Mouse (Mus musculus) heart, postnatal 0 days (tissue): ENCODE results near the gene 4933424G06Rik. TPM values are rescaled to one million over a fixed set of nuclear protein-coding genes. Genes with fewer than 3 reads are reported as not detected.

ENCODE experiments used
- ATAC-seq: fragments of 200-750 bp; cut with Nextera tagmentation; 2 replicates; pipeline ENCODE4 v1.8.0; 2017; ENCODE audit warnings: low read depth, moderate number of reproducible peaks, moderate library complexity; ENCODE audit not compliant: insufficient read depth
- DNase-seq: peaks from one replicate; pipeline ENCODE4 v3.0.0-alpha.2; 2016; ENCODE audit warnings: low spot score
- H3K27ac ChIP-seq: fragments of 300-500 bp; sonication (generic); 2 replicates; pipeline ENCODE4 v1.5.1; 2014; ENCODE audit warnings: low read depth, mild to moderate bottlenecking
- H3K27me3 ChIP-seq: fragments of 300-500 bp; sonication (generic); 2 replicates; pipeline ENCODE4 v1.6.1; 2014; ENCODE audit warnings: low read length, mixed read lengths; ENCODE audit not compliant: control insufficient read depth, insufficient read depth
- H3K36me3 ChIP-seq: fragments of 300-500 bp; sonication (generic); replicated peaks from 2 replicates; pipeline ENCODE4 v1.6.1; 2014; ENCODE audit warnings: low read length, mixed read lengths; ENCODE audit not compliant: control insufficient read depth, insufficient read depth
- H3K4me1 ChIP-seq: fragments of 300-500 bp; sonication (generic); 2 replicates; pipeline ENCODE4 v1.6.1; 2014; ENCODE audit warnings: antibody characterized with exemption; ENCODE audit not compliant: control insufficient read depth, insufficient read depth
- H3K4me2 ChIP-seq: fragments of 300-500 bp; sonication (generic); 2 replicates; pipeline ENCODE4 v1.6.1; 2014; ENCODE audit warnings: low read depth, mild to moderate bottlenecking, low read length, moderate library complexity
- H3K4me3 ChIP-seq: fragments of 300-500 bp; sonication (generic); 2 replicates; pipeline ENCODE4 v1.5.1; 2014; ENCODE audit warnings: low read depth, low read length
- H3K9ac ChIP-seq: fragments of 300-500 bp; sonication (generic); replicated peaks from 2 replicates; pipeline ENCODE4 v1.6.1; 2014; ENCODE audit warnings: low read depth, low read length, mixed read lengths
- H3K9me3 ChIP-seq: fragments of 300-500 bp; sonication (generic); replicated peaks from 2 replicates; pipeline ENCODE4 v1.6.1; 2016; ENCODE audit warnings: low read length; ENCODE audit not compliant: control insufficient read depth
- CTCF ChIP-seq: IDR thresholded peaks from 2 replicates; pipeline ENCODE4 v1.5.1; 2016; ENCODE audit warnings: antibody characterized with exemption, control low read depth, low read depth
- EP300 ChIP-seq: IDR thresholded peaks from 2 replicates; pipeline ENCODE4 v1.6.1; 2016; ENCODE audit warnings: antibody characterized with exemption, low read depth
- WGBS: fragments of 180-500 bp; shearing (Covaris S2); extraction: QIAGEN DNeasy Blood & Tissue Kit; methylation state at CpG from one replicate; pipeline ENCODE4 v1.1.7; 2014; 5-methylcytosine and 5-hydroxymethylcytosine counted together
- polyA plus RNA-seq: library from polyadenylated mRNA; unstranded; fragments of >200 nt; fragmentation: Nextera tagmentation; extraction: Ambion mirVana; gene quantifications from 2 replicates; pipeline ENCODE4 v1.2.1, GENCODE M21; 2015
- total RNA-seq: library from RNA; depleted of rRNA; stranded (reverse); fragments of >200 nt; gene quantifications from 2 replicates; pipeline ENCODE4 v1.2.3, GENCODE M21; 2014; ENCODE audit warnings: low replicate concordance

Gene 4933424G06Rik
- total and polyA plus RNA-seq, 2 experiments from 2014 or later = not detected

GRCm38 (mm10) chr1:36697030-36697429, 12.9 kb upstream of the 4933424G06Rik start:
- Histone ChIP-seq H3K27me3 (no peaks in the 10 kb centered on the region), H3K4me2 (no peak overlapping the region), H3K4me1 (peaks cover 8% of the 10 kb centered on the region; the same call in 1 of the 2 replicates), H3K9ac (no peak overlapping the region), H3K27ac (no peak overlapping the region), H3K36me3 (peaks cover 63% of the 10 kb centered on the region), H3K9me3 (no peaks in the 10 kb centered on the region), H3K4me3 (no peak overlapping the region)
- WGBS = 67% methylated on average over 5 of the region's 5 CpGs
- TF ChIP-seq EP300 = no peak
- no peak for TF ChIP-seq CTCF
- DNase-seq (no peak), ATAC-seq (no peak)

GRCm38 (mm10) chr1:36707166-36707565, 2.8 kb upstream of the 4933424G06Rik start:
- Histone ChIP-seq H3K36me3 (peaks cover 53% of the 10 kb centered on the region), H3K4me1 (peaks cover 12% of the 10 kb centered on the region), H3K4me2 (no peak overlapping the region), H3K9me3 (no peaks in the 10 kb centered on the region), H3K27ac (no peak overlapping the region), H3K4me3 (no peak overlapping the region), H3K27me3 (no peaks in the 10 kb centered on the region), H3K9ac (no peak overlapping the region)
- WGBS = 48% methylated on average over 2 of the region's 2 CpGs
- TF ChIP-seq EP300 (no peak), CTCF (no peak)
- DNase-seq (no peak), ATAC-seq (no peak)

- DNase-seq = no peak
- no peak for TF ChIP-seq EP300
- TF ChIP-seq CTCF = no peak
- 87% methylated on average over 3 of the region's 3 CpGs for WGBS
- Histone ChIP-seq H3K27me3 (no peaks in the 10 kb centered on the region), H3K9me3 (no peaks in the 10 kb centered on the region), H3K36me3 (peaks cover 46% of the 10 kb centered on the region), H3K4me1 (peaks cover 12% of the 10 kb centered on the region), H3K4me3 (no peak overlapping the region), H3K9ac (no peak overlapping the region), H3K27ac (no peak overlapping the region), H3K4me2 (no peak overlapping the region)
- ATAC-seq = no peak
Measured at GRCm38 (mm10) chr1:36707797-36708196, 2.2 kb upstream of the 4933424G06Rik start.

- Histone ChIP-seq H3K27ac (no peak overlapping the region), H3K4me1 (peaks cover 12% of the 10 kb centered on the region), H3K4me2 (peak overlapping the region; percentile 86), H3K4me3 (peak overlapping the region; percentile 94), H3K27me3 (no peaks in the 10 kb centered on the region), H3K9ac (peak overlapping the region; percentile 89), H3K36me3 (peaks cover 38% of the 10 kb centered on the region), H3K9me3 (no peaks in the 10 kb centered on the region)
- DNase-seq (no peak), ATAC-seq (no peak)
- 77% methylated on average over 1 of the region's 1 CpGs for WGBS
- TF ChIP-seq CTCF (no peak), EP300 (no peak)
Measured at GRCm38 (mm10) chr1:36708626-36709025, 1.3 kb upstream of the 4933424G06Rik start.

DNA sequence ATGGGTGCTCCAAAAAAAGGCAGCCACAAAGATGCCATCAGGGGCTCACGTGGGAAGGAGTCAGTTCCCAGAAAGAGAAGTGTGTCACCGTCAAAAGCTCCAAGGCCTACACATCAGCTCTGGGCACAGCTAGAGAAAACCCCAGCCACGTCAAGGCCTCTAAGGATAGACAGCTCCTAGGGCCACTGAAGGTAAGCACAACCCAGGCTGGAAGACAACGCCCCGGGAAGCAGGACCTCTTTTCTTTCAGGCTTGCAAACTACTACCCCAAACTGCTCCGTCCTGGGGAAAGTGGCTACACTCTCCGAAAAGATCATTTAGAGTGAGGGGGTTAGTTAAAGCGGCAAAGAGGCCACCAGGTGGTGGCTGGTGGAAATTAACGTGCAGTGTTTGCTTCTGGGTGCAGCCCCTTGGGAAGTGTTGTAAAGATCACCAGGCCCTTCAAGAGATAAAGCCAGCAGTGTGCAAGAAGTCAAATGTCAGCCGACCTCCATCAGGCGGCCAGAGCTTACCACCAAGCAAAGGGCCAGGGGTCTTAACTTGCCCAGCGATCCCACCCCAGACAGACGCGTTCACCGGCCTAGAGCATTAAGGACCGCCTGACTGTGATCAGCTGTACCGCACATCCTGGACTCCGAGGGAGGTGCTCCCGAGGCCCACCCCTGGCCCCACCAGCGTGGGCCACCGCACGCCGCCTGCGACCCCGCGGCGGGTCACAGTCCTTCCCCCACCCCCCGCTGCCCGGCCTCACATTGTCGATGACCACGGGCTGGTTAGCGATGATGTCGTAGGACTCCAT, 695 bp upstream of the 4933424G06Rik start:
- Histone ChIP-seq H3K9me3 (no peaks in the 10 kb centered on the region), H3K27me3 (no peaks in the 10 kb centered on the region), H3K4me2 (peak overlapping the region; percentile 86), H3K27ac (peak overlapping the region; percentile 81), H3K9ac (peak overlapping the region; percentile 89), H3K4me1 (peaks cover 12% of the 10 kb centered on the region), H3K4me3 (peak overlapping the region; percentile 94), H3K36me3 (peaks cover 32% of the 10 kb centered on the region)
- TF ChIP-seq EP300 (no peak), CTCF (peak; percentile 45)
- ATAC-seq (peak; percentile 50), DNase-seq (peak; percentile 48)
- WGBS = under 1% methylated on average over 33 of the region's 33 CpGs

- no peak for TF ChIP-seq EP300
- no peak for TF ChIP-seq CTCF
- H3K9me3 ChIP-seq = no peaks in the 10 kb centered on the region
- ATAC-seq = no peak
- no peak overlapping the region for H3K27ac ChIP-seq
- H3K9ac ChIP-seq = no peak overlapping the region
- H3K27me3 ChIP-seq = no peaks in the 10 kb centered on the region
- WGBS = 91% methylated on average over 2 of the region's 2 CpGs
- no peak overlapping the region for H3K4me3 ChIP-seq
- no peak overlapping the region for H3K4me2 ChIP-seq
- peaks cover 13% of the 10 kb centered on the region for H3K36me3 ChIP-seq
- peaks cover 12% of the 10 kb centered on the region for H3K4me1 ChIP-seq
- DNase-seq = no peak
Measured at GRCm38 (mm10) chr1:36711104-36711503, 1.2 kb downstream of the 4933424G06Rik start.
